Mouse (Mus musculus): ENCODE data around the gene Dclk1.

DNA sequence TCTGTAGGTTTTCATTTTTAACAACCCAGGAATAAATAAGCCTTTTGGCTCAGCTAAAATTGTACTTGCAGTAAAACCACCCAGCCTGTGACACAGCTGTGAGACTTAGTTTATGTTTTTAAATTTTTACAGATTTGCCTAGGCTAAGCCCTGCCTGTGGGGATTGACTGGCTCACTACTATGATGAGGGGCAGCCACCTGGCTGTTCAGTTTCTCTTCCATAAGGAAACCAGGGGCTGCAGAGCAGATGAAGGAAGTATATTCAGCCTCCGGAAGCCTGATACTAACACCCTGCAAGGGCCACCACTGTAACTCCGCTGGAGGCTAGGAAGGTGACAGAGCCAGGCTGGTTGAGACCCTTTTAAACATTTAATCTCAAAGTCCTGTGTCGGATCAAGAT is 284.3 kb downstream of the Dclk1 start:
- no peak for TF ChIP-seq POLR2A (IDR thresholded peaks at IDR 0.05; ENCODE audit: insufficient read depth, low read depth, low read length)
- no peak for TF ChIP-seq CTCF (IDR thresholded peaks at IDR 0.05)
- no peak for TF ChIP-seq EP300 (IDR thresholded peaks at IDR 0.05; ENCODE audit: insufficient read depth, low read depth, low read length)

Data from heart, adult 2 months (tissue).